ENCODE assay signal across 14 mouse cellular contexts in the genomic region with DNA sequence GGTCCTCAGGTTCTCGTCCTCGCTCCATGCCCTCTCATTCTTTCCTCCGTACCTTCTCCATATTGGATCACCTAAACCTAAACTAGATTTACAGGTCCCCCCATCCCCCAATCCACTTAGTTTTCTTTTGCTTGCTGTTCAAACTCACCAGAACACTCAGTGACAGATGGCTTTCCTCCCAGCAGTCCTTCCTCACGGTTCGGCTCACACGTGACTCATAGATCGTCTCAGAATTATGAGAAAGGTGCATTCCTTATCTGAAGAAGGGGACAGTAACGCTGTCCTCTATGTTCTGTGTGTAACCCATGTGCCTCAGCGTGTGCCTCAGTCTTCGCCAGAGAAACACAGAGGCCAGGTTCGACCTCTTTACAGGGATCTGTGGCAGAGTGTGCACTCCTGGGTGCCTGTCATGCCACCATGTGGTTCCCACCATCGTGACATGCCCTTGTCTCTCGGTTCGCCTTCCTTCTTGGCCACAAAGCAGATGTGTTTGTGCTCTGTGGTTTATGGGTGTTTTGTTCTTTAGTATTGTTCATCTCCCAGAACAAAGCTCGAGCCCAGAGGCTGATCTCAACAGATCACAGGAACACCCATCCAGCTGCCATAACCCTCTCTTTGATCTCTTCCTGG. TPM values are rescaled to one million over a fixed set of nuclear protein-coding genes. Genes with fewer than 3 reads are reported as not detected.
DNase-seq lines count a peak whose midpoint lies in the region; ATAC-seq and TF ChIP-seq lines count a peak whose summit lies in the region.
"Had no signal": no experiment of that assay in that cellular context is flagged by ENCODE, and none has a peak within 500 bp of the region (broad histone marks: within the 10 kb centered on the region; RNA-seq: fewer than 3 reads in every experiment).

No protein-coding gene starts in this region.

- no peak overlapping the region for H3K4me3 ChIP-seq in embryonic facial prominence, embryonic 14.5 days (ENCODE audit: low read depth, low read length)
- H3K4me3 ChIP-seq in embryonic facial prominence, embryonic 10.5 days: no peak overlapping the region
- no peak overlapping the region for H3K4me3 ChIP-seq in kidney, embryonic 16.5 days (ENCODE audit: low read length)
- H3K4me3 ChIP-seq: erythroblast, embryonic 14.5 days; neural tube, embryonic 13.5 days had no signal

- ATAC-seq in embryonic facial prominence, embryonic 14.5 days (ENCODE audit: low read depth): peak; percentile 18; the same call in 1 of the 2 replicates
- ATAC-seq in neutrophil, adult 5-6 weeks (ENCODE audit: extremely low read depth, insufficient number of reproducible peaks, low FRiP score, poor library complexity, severe bottlenecking): peak; percentile 52; the same call in 1 of the 2 replicates
- no peak for ATAC-seq in kidney, embryonic 16.5 days (ENCODE audit: low FRiP score, low TSS enrichment)

- no peaks in the 10 kb centered on the region for H3K36me3 ChIP-seq in embryonic facial prominence, embryonic 14.5 days (ENCODE audit: control insufficient read depth, insufficient read depth, low read length)
- H3K36me3 ChIP-seq in embryonic facial prominence, embryonic 10.5 days (replicated peaks): no peaks in the 10 kb centered on the region
- no peaks in the 10 kb centered on the region for H3K36me3 ChIP-seq in kidney, embryonic 16.5 days (ENCODE audit: insufficient read depth, low read length)
- H3K36me3 ChIP-seq: neural tube, embryonic 13.5 days had no signal

- no peak overlapping the region for H3K27ac ChIP-seq in embryonic facial prominence, embryonic 14.5 days (replicated peaks; ENCODE audit: low read depth, low read length)
- H3K27ac ChIP-seq in embryonic facial prominence, embryonic 10.5 days (replicated peaks): no peak overlapping the region
- H3K27ac ChIP-seq in kidney, embryonic 16.5 days (ENCODE audit: low read length): no peak overlapping the region
- H3K27ac ChIP-seq: neural tube, embryonic 13.5 days had no signal

- TF ChIP-seq POLR2A in brain, embryonic 14.5 days (IDR thresholded peaks at IDR 0.05; ENCODE audit: borderline replicate concordance, extremely low read depth, insufficient read depth, insufficient read length, poor library complexity, severe bottlenecking): no peak

- H3K27me3 ChIP-seq in embryonic facial prominence, embryonic 14.5 days (replicated peaks; ENCODE audit: control insufficient read depth, insufficient read depth, low read length): no peaks in the 10 kb centered on the region
- H3K27me3 ChIP-seq in embryonic facial prominence, embryonic 10.5 days (replicated peaks; ENCODE audit: low read depth, poor library complexity, severe bottlenecking): no peaks in the 10 kb centered on the region
- H3K27me3 ChIP-seq in kidney, embryonic 16.5 days (ENCODE audit: insufficient read depth, low read length): no peaks in the 10 kb centered on the region
- H3K27me3 ChIP-seq: neural tube, embryonic 13.5 days had no signal

- H3K4me1 ChIP-seq in embryonic facial prominence, embryonic 14.5 days (ENCODE audit: control insufficient read depth, insufficient read depth, low read length): no peaks in the 10 kb centered on the region
- no peaks in the 10 kb centered on the region; the same call in 1 of the 2 replicates for H3K4me1 ChIP-seq in embryonic facial prominence, embryonic 10.5 days
- H3K4me1 ChIP-seq in kidney, embryonic 16.5 days (ENCODE audit: insufficient read depth, low read length): no peaks in the 10 kb centered on the region

- no peak overlapping the region for H3K4me2 ChIP-seq in embryonic facial prominence, embryonic 14.5 days (ENCODE audit: low read depth, low read length)
- H3K4me2 ChIP-seq in kidney, embryonic 16.5 days (replicated peaks; ENCODE audit: low read depth, low read length): no peak overlapping the region
- H3K4me2 ChIP-seq: lung, embryonic 14.5 days; neural tube, embryonic 13.5 days had no signal

- DNase-seq in embryonic facial prominence, embryonic 14.5 days (ENCODE audit: low spot score): no peak
- DNase-seq in embryonic facial prominence, embryonic 10.5 days (ENCODE audit: low spot score): no peak
- peak; percentile 80 for DNase-seq in CD4-positive, CD25-positive, alpha-beta regulatory T cell, adult 2 months (ENCODE audit: low read depth, low spot score)
- DNase-seq in brain, embryonic 14.5 days (ENCODE audit: low read depth): peak; percentile 25
- no peak for DNase-seq in embryo, embryonic 11 days
- DNase-seq in layer of hippocampus, postnatal 10 days (ENCODE audit: low spot score in 2 of 2): no peak
- DNase-seq: kidney, adult 8-10 months; lung, embryonic 14.5 days had no signal

- WGBS in embryonic facial prominence, embryonic 14.5 days: 77% methylated on average over 15 of the region's 15 CpGs
- WGBS in embryonic facial prominence, embryonic 10.5 days: 89% methylated on average over 15 of the region's 15 CpGs
- 67% methylated on average over 15 of the region's 15 CpGs for WGBS in kidney, embryonic 16.5 days

- TF ChIP-seq CTCF in brain, embryonic 14.5 days (IDR thresholded peaks at IDR 0.05; ENCODE audit: borderline replicate concordance, extremely low read depth, insufficient read depth, insufficient read length): no peak

- no peak overlapping the region for H3K9ac ChIP-seq in embryonic facial prominence, embryonic 14.5 days (ENCODE audit: low read depth, low read length)
- H3K9ac ChIP-seq in kidney, embryonic 16.5 days (replicated peaks; ENCODE audit: low read length): no peak overlapping the region
- H3K9ac ChIP-seq: lung, embryonic 14.5 days; neural tube, embryonic 13.5 days had no signal

- H3K9me3 ChIP-seq in embryonic facial prominence, embryonic 14.5 days (ENCODE audit: control insufficient read depth, low read length): no peaks in the 10 kb centered on the region
- H3K9me3 ChIP-seq in embryonic facial prominence, embryonic 10.5 days: no peaks in the 10 kb centered on the region
- no peaks in the 10 kb centered on the region for H3K9me3 ChIP-seq in kidney, embryonic 16.5 days (ENCODE audit: low read length)
- H3K9me3 ChIP-seq: neural tube, embryonic 13.5 days had no signal

RNA-seq across cellular contexts. Expression of a gene that starts 44.9 kb away (rescaled TPM):
- not detected in 2 replicates for polyA plus RNA-seq in embryonic facial prominence, embryonic 14.5 days (2014; fragmentation: Nextera tagmentation; extraction: Ambion mirVana)
- polyA plus RNA-seq in embryonic facial prominence, embryonic 10.5 days (2016; fragmentation: Nextera tagmentation; extraction: Ambion mirVana): not detected in 2 replicates
- not detected in 2 replicates for polyA plus RNA-seq in brain, embryonic 14.5 days (2012; rRNA removed)
- not detected in 2 replicates for total RNA-seq in neutrophil, adult 5-6 weeks (2017)
- not detected for total RNA-seq in layer of hippocampus, postnatal 10 days (2021)
- 0.21 and 0.30 TPM in 2 replicates for polyA plus RNA-seq in kidney, embryonic 16.5 days (2015; fragmentation: Nextera tagmentation; extraction: Ambion mirVana)
- total RNA-seq: left cerebral cortex, postnatal 14 days had no signal
- polyA plus RNA-seq: erythroblast, embryonic 14.5 days; heart, embryonic 14.5 days; neural tube, embryonic 13.5 days had no signal

RNA-seq across cellular contexts. Expression of a gene that starts 50.4 kb away (rescaled TPM):
- 34.8 and 35.5 TPM in 2 replicates for polyA plus RNA-seq in embryonic facial prominence, embryonic 14.5 days (2014; fragmentation: Nextera tagmentation; extraction: Ambion mirVana)
- polyA plus RNA-seq in embryonic facial prominence, embryonic 10.5 days (2016; fragmentation: Nextera tagmentation; extraction: Ambion mirVana): 32.4 and 34.4 TPM in 2 replicates
- polyA plus RNA-seq in brain, embryonic 14.5 days (2012; rRNA removed): 32.1 and 40.3 TPM in 2 replicates
- 127 and 158 TPM in 2 replicates for total RNA-seq in neutrophil, adult 5-6 weeks (2017)
- total RNA-seq in layer of hippocampus, postnatal 10 days (2021): 10 to 100 TPM; 73.3 to 75.7 TPM
- 27.8 and 30.6 TPM in 2 replicates for polyA plus RNA-seq in kidney, embryonic 16.5 days (2015; fragmentation: Nextera tagmentation; extraction: Ambion mirVana)

Comparison
In these comparisons a context has a peak if more than half of its experiments do, and no peak if none do; other contexts are left out.
1. DNase-seq: peak in CD4-positive, CD25-positive, alpha-beta regulatory T cell, adult 2 months (single experiment) and brain, embryonic 14.5 days (single experiment); none in embryonic facial prominence, embryonic 14.5 days (single experiment), embryonic facial prominence, embryonic 10.5 days (single experiment), embryo, embryonic 11 days (single experiment) and layer of hippocampus, postnatal 10 days (0 of 2).